In genomic region chr4:141301591-141302427, GRCm38 (mm10) we compare ENCODE assay signal across 7 mouse cellular contexts. TPM values are rescaled to one million over a fixed set of nuclear protein-coding genes. Genes with fewer than 3 reads are reported as not detected.
DNase-seq lines count a peak whose midpoint lies in the region; ATAC-seq and TF ChIP-seq lines count a peak whose summit lies in the region.

No protein-coding gene starts in this region.

- peak; percentile 36 for DNase-seq in thymus, adult 2 months
- no peak for DNase-seq in thymus, postnatal 0 days (ENCODE audit: low spot score)
- DNase-seq in limb, embryonic 14.5 days (ENCODE audit: low spot score): no peak
- no peak for DNase-seq in ovary, postnatal 10 days (ENCODE audit: low spot score)

- peak overlapping the region; percentile 28 for H3K4me3 ChIP-seq in thymus, adult 2 months (ENCODE audit: control insufficient read depth, insufficient read depth, low read length)
- H3K4me3 ChIP-seq in forebrain, embryonic 13.5 days: peak overlapping the region; percentile 58
- peak overlapping the region; percentile 54 for H3K4me3 ChIP-seq in limb, embryonic 14.5 days (replicated peaks; ENCODE audit: low read length)
- peak overlapping the region; percentile 91 for H3K4me3 ChIP-seq in myocyte

- TF ChIP-seq POLR2A in thymus, adult 2 months (IDR thresholded peaks at IDR 0.05; ENCODE audit: control insufficient read depth, extremely low read depth, insufficient read depth, low read length, poor library complexity): no peak
- no peak for TF ChIP-seq POLR2A in limb, embryonic 14.5 days (IDR thresholded peaks at IDR 0.05; ENCODE audit: borderline replicate concordance, extremely low read depth, insufficient read depth, insufficient read length)
- no peak for TF ChIP-seq POLR2A in myocyte (IDR thresholded peaks at IDR 0.05; ENCODE audit: insufficient read length, low read depth)

- no peak overlapping the region for H3K27ac ChIP-seq in thymus, adult 2 months (ENCODE audit: control insufficient read depth, insufficient read depth, low read length)
- no peak overlapping the region for H3K27ac ChIP-seq in forebrain, embryonic 13.5 days
- H3K27ac ChIP-seq in limb, embryonic 14.5 days (replicated peaks; ENCODE audit: low read depth, low read length): no peak overlapping the region

- H3ac ChIP-seq in myocyte (ENCODE audit: control insufficient read depth, insufficient read length): peak overlapping the region; percentile 60

- H3K9me3 ChIP-seq in forebrain, embryonic 13.5 days (replicated peaks): no peaks in the 10 kb centered on the region
- H3K9me3 ChIP-seq in limb, embryonic 14.5 days (ENCODE audit: control insufficient read depth, low read length): no peaks in the 10 kb centered on the region

- H3K4me1 ChIP-seq in thymus, adult 2 months (replicated peaks; ENCODE audit: control insufficient read depth, insufficient read depth, low read length): peaks cover 31% of the 10 kb centered on the region
- peaks cover 24% of the 10 kb centered on the region for H3K4me1 ChIP-seq in forebrain, embryonic 13.5 days
- H3K4me1 ChIP-seq in limb, embryonic 14.5 days (ENCODE audit: control insufficient read depth, insufficient read depth, low read length): peaks cover 9% of the 10 kb centered on the region

- no peaks in the 10 kb centered on the region for H3K36me3 ChIP-seq in thymus, adult 2 months (ENCODE audit: control insufficient read depth, insufficient read depth, low read length)
- no peaks in the 10 kb centered on the region for H3K36me3 ChIP-seq in forebrain, embryonic 13.5 days (ENCODE audit: poor library complexity, severe bottlenecking)
- H3K36me3 ChIP-seq in limb, embryonic 14.5 days (ENCODE audit: control insufficient read depth, insufficient read depth, low read length): no peaks in the 10 kb centered on the region
- H3K36me3 ChIP-seq in myocyte (ENCODE audit: control insufficient read depth, insufficient read depth): no peaks in the 10 kb centered on the region

- TF ChIP-seq CTCF in thymus, adult 2 months (IDR thresholded peaks at IDR 0.05; ENCODE audit: borderline replicate concordance, control insufficient read depth, extremely low read depth, insufficient read depth, low read length, poor library complexity): no peak

- peaks cover 55% of the 10 kb centered on the region for H3K79me2 ChIP-seq in myocyte (ENCODE audit: control insufficient read depth, insufficient read depth)

- no peak; the same call in 1 of the 2 replicates for ATAC-seq in forebrain, embryonic 13.5 days
- no peak; the same call in 1 of the 2 replicates for ATAC-seq in limb, embryonic 14.5 days (ENCODE audit: low FRiP score, low read depth)
- no peak for ATAC-seq in granulocyte monocyte progenitor cell, adult 5-6 weeks (replicated peaks; ENCODE audit: poor library complexity, severe bottlenecking)

- H3K27me3 ChIP-seq in thymus, adult 2 months (ENCODE audit: control insufficient read depth, insufficient read depth, low read length): peaks cover 20% of the 10 kb centered on the region
- H3K27me3 ChIP-seq in forebrain, embryonic 13.5 days: peaks cover 64% of the 10 kb centered on the region
- H3K27me3 ChIP-seq in limb, embryonic 14.5 days (ENCODE audit: control insufficient read depth, insufficient read depth, low read length): 0 out of 2 replicates have a peak, but pooled peaks cover 6% of the 10 kb centered on the region
- no peaks in the 10 kb centered on the region for H3K27me3 ChIP-seq in myocyte (ENCODE audit: control insufficient read depth, insufficient read depth, insufficient read length)

- H3K9ac ChIP-seq in forebrain, embryonic 13.5 days: peak overlapping the region; percentile 68
- peak overlapping the region; percentile 69 for H3K9ac ChIP-seq in limb, embryonic 14.5 days (ENCODE audit: low read depth, low read length, severe bottlenecking)

- WGBS in thymus, adult 2 months: under 1% methylated on average over 51 of the region's 51 CpGs
- 1% methylated on average over 51 of the region's 51 CpGs for WGBS in forebrain, embryonic 13.5 days
- under 1% methylated on average over 44 of the region's 51 CpGs for WGBS in limb, embryonic 14.5 days

- H3K4me2 ChIP-seq in forebrain, embryonic 13.5 days: peak overlapping the region; percentile 96
- H3K4me2 ChIP-seq in limb, embryonic 14.5 days (replicated peaks; ENCODE audit: low read depth, low read length, severe bottlenecking): peak overlapping the region; percentile 96
- peak overlapping the region; percentile 91 for H3K4me2 ChIP-seq in myocyte (ENCODE audit: low read depth)

TF ChIP-seq in myocyte, 11 proteins besides CTCF, POLR2A, EP300 and RAD21:
- no peak for TF ChIP-seq MAX (IDR thresholded peaks at IDR 0.05; ENCODE audit: low read depth)
- TF ChIP-seq MYOD1 (IDR thresholded peaks at IDR 0.05; ENCODE audit: control insufficient read depth in 1 of 3, insufficient read length in 2 of 3, low read depth in 2 of 3): peak in 1 of 3 experiments; percentile 44
- TF ChIP-seq CEBPB (IDR thresholded peaks at IDR 0.05; ENCODE audit: insufficient read depth, poor library complexity, severe bottlenecking): no peak
- no peak for TF ChIP-seq SRF (IDR thresholded peaks at IDR 0.05; ENCODE audit: control insufficient read depth, insufficient read length, low read depth)
- TF ChIP-seq TCF12 (IDR thresholded peaks at IDR 0.05; ENCODE audit: insufficient read depth, poor library complexity, severe bottlenecking): no peak
- TF ChIP-seq E2F4 (IDR thresholded peaks at IDR 0.05; ENCODE audit: insufficient read depth): no peak
- no peak for TF ChIP-seq TCF3 (IDR thresholded peaks at IDR 0.05; ENCODE audit: insufficient read length, low read depth)
- no peak for TF ChIP-seq USF1 (IDR thresholded peaks at IDR 0.05; ENCODE audit: low read depth)
- no peak for TF ChIP-seq REST (IDR thresholded peaks at IDR 0.05; ENCODE audit: insufficient read depth, insufficient read length)
- peak in 1 of 3 experiments; percentile 55 for TF ChIP-seq MYOG (IDR thresholded peaks at IDR 0.05; ENCODE audit: control insufficient read depth in 1 of 3, insufficient read depth in 1 of 3, insufficient read length in 2 of 3, low read depth in 2 of 3)
- no peak for TF ChIP-seq POLR2AphosphoS2 (IDR thresholded peaks at IDR 0.05; ENCODE audit: insufficient read length, low read depth)

RNA-seq across cellular contexts. Expression of gene Epha2, which starts 0.8 kb away (rescaled TPM):
- 3.6 and 3.9 TPM in 2 replicates for polyA plus RNA-seq in thymus, adult 2 months (2012; rRNA removed)
- polyA plus RNA-seq in thymus, postnatal 0 days (2015; fragmentation: Nextera tagmentation; extraction: Ambion mirVana): 0.55 and 0.58 TPM in 2 replicates
- 1.0 and 1.3 TPM in 2 replicates for polyA plus RNA-seq in forebrain, embryonic 13.5 days (2015; fragmentation: Nextera tagmentation; extraction: Ambion mirVana)
- 9.4 and 13.1 TPM in 2 replicates for polyA plus RNA-seq in limb, embryonic 14.5 days (2012; rRNA removed)
- polyA plus RNA-seq in limb, embryonic 14.5 days (2014; fragmentation: Nextera tagmentation; extraction: Ambion mirVana): 2.2 and 2.4 TPM in 2 replicates
- 46.8 TPM for polyA plus RNA-seq in myocyte (2012; fragmentation: generic; extraction: Trizol)
- total RNA-seq in granulocyte monocyte progenitor cell, adult 5-6 weeks (2014; fragmentation: Nextera tagmentation): 0.88 TPM in 1 of 2 replicates, not detected in the other
- total RNA-seq in granulocyte monocyte progenitor cell, adult 5-6 weeks (2017): 0.10 TPM in 1 of 2 replicates, not detected in the other

Comparison
In these comparisons a context has a peak if more than half of its experiments do, and no peak if none do; other contexts are left out.
1. H3K4me3 ChIP-seq: peak in every context shown above with its lines; median percentile 91 in myocyte; 58 in forebrain, embryonic 13.5 days; 54 in limb, embryonic 14.5 days; 28 in thymus, adult 2 months.